Mouse (Mus musculus) erythroblast, embryonic 14.5 days (primary cell): ENCODE measurements around the gene Arhgef25.

Source experiments
- GATA1 ChIP-seq: IDR thresholded peaks from 2 replicates; pipeline ENCODE4 v1.6.1; 2012; ENCODE audit warnings: low read length, inconsistent platforms, mixed read lengths
- TAL1 ChIP-seq: IDR thresholded peaks from 3 replicates; pipeline ENCODE4 v1.6.1; 2012; ENCODE audit warnings: low read length, inconsistent platforms, mixed read lengths

DNA sequence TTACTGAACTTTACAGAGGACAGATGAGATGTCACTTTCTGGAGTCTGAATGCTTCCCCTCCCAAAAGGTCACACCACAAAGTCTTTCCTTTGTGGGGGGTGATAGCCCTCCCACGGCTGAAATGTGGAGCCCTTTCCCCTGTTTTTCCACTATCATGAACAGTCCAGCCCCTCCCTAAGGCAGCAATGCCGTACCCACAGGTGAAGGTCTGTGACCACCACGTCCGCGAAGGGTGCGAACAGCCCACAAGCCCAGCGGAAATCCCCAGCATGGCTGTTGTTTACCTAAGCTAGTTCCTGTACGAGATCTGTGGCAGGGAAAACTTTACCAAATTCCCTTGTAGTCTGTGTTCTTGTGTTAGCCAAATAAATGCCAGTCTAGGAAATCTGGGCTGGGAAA is 48.4 kb downstream of the Arhgef25 start:
- TF ChIP-seq GATA1 (no peak), TAL1 (no peak)
